Comparison of ENCODE assay signal across 12 mouse cellular contexts in genomic region chr16:22654477-22654835, GRCm38 (mm10). TPM values are rescaled to one million over a fixed set of nuclear protein-coding genes. Genes with fewer than 3 reads are reported as not detected.
DNase-seq lines count a peak whose midpoint lies in the region; TF ChIP-seq lines count a peak whose summit lies in the region.
"Had no signal": no experiment of that assay in that cellular context is flagged by ENCODE, and none has a peak within 500 bp of the region (broad histone marks: within the 10 kb centered on the region; RNA-seq: fewer than 3 reads in every experiment).

No protein-coding gene starts in this region.

- H3K4me3 ChIP-seq in cerebellum, adult 2 months (replicated peaks; ENCODE audit: insufficient read depth, low read depth, low read length) = peak overlapping the region; percentile 69
- H3K4me3 ChIP-seq in liver, adult 2 months (ENCODE audit: insufficient read depth, low read depth, low read length) = no peak overlapping the region
- peak overlapping the region; percentile 97 for H3K4me3 ChIP-seq in megakaryocyte, embryonic 14.5 days (replicated peaks)
- H3K4me3 ChIP-seq: lung, embryonic 15.5 days had no signal

- peaks cover 12% of the 10 kb centered on the region for H3K4me1 ChIP-seq in cerebellum, adult 2 months (ENCODE audit: control insufficient read depth, insufficient read depth, low read length)
- H3K4me1 ChIP-seq in liver, adult 2 months (ENCODE audit: control insufficient read depth, insufficient read depth, low read length) = no peaks in the 10 kb centered on the region
- H3K4me1 ChIP-seq in megakaryocyte, embryonic 14.5 days = peaks cover 89% of the 10 kb centered on the region

- no peak for DNase-seq in cerebellum, adult 2 months
- DNase-seq in cerebellum, postnatal 25 days = no peak
- DNase-seq in A20 (ENCODE audit: low read depth, low spot score) = peak; percentile 63
- DNase-seq in liver, adult 2 months (ENCODE audit: extremely low read depth, low read depth, low spot score) = peak; percentile 8
- DNase-seq in Muller cell, postnatal 12 days (ENCODE audit: inconsistent ontology term) = no peak
- no peak for DNase-seq in embryo, embryonic 9.5 days (ENCODE audit: extremely low spot score)
- no peak for DNase-seq in frontal cortex, postnatal 14 days (ENCODE audit: low spot score in 2 of 2)
- DNase-seq: gastrocnemius, postnatal 25 days; right cerebral cortex, postnatal 4 days had no signal

- H3K36me3 ChIP-seq in liver, adult 2 months (ENCODE audit: control insufficient read depth, insufficient read depth, low read length) = no peaks in the 10 kb centered on the region
- peaks cover 24% of the 10 kb centered on the region for H3K36me3 ChIP-seq in megakaryocyte, embryonic 14.5 days (replicated peaks; ENCODE audit: low read length)
- H3K36me3 ChIP-seq: lung, embryonic 15.5 days had no signal

- no peaks in the 10 kb centered on the region for H3K27me3 ChIP-seq in cerebellum, adult 2 months (ENCODE audit: control insufficient read depth, insufficient read depth, low read length)
- H3K27me3 ChIP-seq in liver, adult 2 months (ENCODE audit: control insufficient read depth, insufficient read depth, low read length) = peaks cover 6% of the 10 kb centered on the region; the same call in 1 of the 2 replicates
- H3K27me3 ChIP-seq in megakaryocyte, embryonic 14.5 days (replicated peaks) = no peaks in the 10 kb centered on the region

- no peak for TF ChIP-seq POLR2A in cerebellum, adult 2 months (IDR thresholded peaks at IDR 0.05; ENCODE audit: borderline replicate concordance, insufficient read depth, low read length)
- TF ChIP-seq POLR2A in liver, adult 2 months (IDR thresholded peaks at IDR 0.05; ENCODE audit: extremely low read depth, insufficient read depth, low read length) = no peak

- no peaks in the 10 kb centered on the region for H3K79me2 ChIP-seq in liver, adult 2 months (ENCODE audit: control insufficient read depth, insufficient read depth, low read length)

- H3K27ac ChIP-seq in cerebellum, adult 2 months (ENCODE audit: insufficient read depth, low read length) = no peak overlapping the region
- H3K27ac ChIP-seq in liver, adult 2 months (replicated peaks; ENCODE audit: insufficient read depth, low read depth, low read length) = no peak overlapping the region
- H3K27ac ChIP-seq: kidney, postnatal 0 days; lung, embryonic 15.5 days had no signal

- no peaks in the 10 kb centered on the region for H3K9me3 ChIP-seq in megakaryocyte, embryonic 14.5 days
- H3K9me3 ChIP-seq: lung, embryonic 15.5 days had no signal

- 52% methylated on average over 2 of the region's 2 CpGs for WGBS in cerebellum, adult 2 months
- WGBS in liver, adult 2 months = 48% methylated on average over 2 of the region's 2 CpGs

- no peak for TF ChIP-seq CTCF in cerebellum, adult 2 months (IDR thresholded peaks at IDR 0.05; ENCODE audit: borderline replicate concordance, insufficient read depth, low read depth, low read length)
- TF ChIP-seq CTCF in liver, adult 2 months (IDR thresholded peaks at IDR 0.05; ENCODE audit: low read depth, low read length) = no peak

- H3K9ac ChIP-seq in liver, adult 2 months (ENCODE audit: low read depth, low read length) = no peak overlapping the region
- H3K9ac ChIP-seq: lung, embryonic 15.5 days had no signal

RNA-seq across cellular contexts. Expression of gene Dgkg, which starts 2.6 kb away (rescaled TPM):
- polyA plus RNA-seq in cerebellum, adult 2 months (2012; rRNA removed) = 44.3 and 50.3 TPM in 2 replicates
- total RNA-seq in liver, adult 2 months (2014; rRNA removed) = under 0.01 and 0.20 TPM in 2 replicates
- polyA plus RNA-seq in liver, adult 2 months (2012; rRNA removed) = 0.02 TPM in 1 of 2 replicates, not detected in the other
- polyA plus RNA-seq in megakaryocyte, embryonic 14.5 days (2012; ENCODE audit: insufficient read depth, low replicate concordance) = 1.9 and 2.9 TPM in 2 replicates

Comparison
In these comparisons a context has a peak if more than half of its experiments do, and no peak if none do; other contexts are left out.
1. DNase-seq: peak in A20 (single experiment) and liver, adult 2 months (single experiment); none in cerebellum, adult 2 months (0 of 2), cerebellum, postnatal 25 days (0 of 2), Muller cell, postnatal 12 days (single experiment), embryo, embryonic 9.5 days (single experiment) and frontal cortex, postnatal 14 days (0 of 2).
2. RNA of gene Dgkg, which starts 2.6 kb away (polyA plus RNA-seq): 44.3 to 50.3 TPM in cerebellum, adult 2 months; 1.9 to 2.9 TPM in megakaryocyte, embryonic 14.5 days and 0.02 TPM in liver, adult 2 months; every median in the first group is over 10 times any median in the second.